Mouse (Mus musculus): ENCODE data around the gene Rnf220. TPM values are rescaled to one million over a fixed set of nuclear protein-coding genes. Genes with fewer than 3 reads are reported as not detected.
A peak's percentile ranks its signal among the peaks of the same experiment; 100 is the strongest.

The Rnf220 gene
- total RNA-seq, 2 experiments from 2014 or later: 6.3 to 22.1 TPM

DNA sequence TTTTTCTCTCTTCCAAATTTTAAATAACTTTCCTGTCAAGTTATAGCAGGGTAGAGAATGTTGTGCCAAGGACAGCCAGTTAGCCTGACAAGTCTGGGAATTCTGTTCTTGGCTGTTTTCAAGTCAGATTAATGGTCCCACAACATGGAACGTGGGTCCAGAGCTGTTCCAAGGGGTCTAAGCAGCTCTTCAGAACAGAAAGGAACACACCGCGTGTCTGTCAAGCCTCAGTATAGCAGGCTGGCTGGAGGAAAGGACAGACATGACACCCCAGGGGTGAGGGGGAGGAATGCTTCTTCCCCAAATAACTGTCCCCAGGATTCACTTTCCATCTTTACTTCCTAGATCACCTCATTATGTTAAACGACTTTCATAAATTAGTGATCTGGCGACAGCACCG, 5.0 kb downstream of the Rnf220 start:
- no peak for ATAC-seq (replicated peaks; ENCODE audit: low FRiP score, poor library complexity, severe bottlenecking)

GRCm38 (mm10) chr4:117489975-117490374, 6.9 kb downstream of the Rnf220 start:
- ATAC-seq (replicated peaks; ENCODE audit: low FRiP score, poor library complexity, severe bottlenecking): no peak

DNA sequence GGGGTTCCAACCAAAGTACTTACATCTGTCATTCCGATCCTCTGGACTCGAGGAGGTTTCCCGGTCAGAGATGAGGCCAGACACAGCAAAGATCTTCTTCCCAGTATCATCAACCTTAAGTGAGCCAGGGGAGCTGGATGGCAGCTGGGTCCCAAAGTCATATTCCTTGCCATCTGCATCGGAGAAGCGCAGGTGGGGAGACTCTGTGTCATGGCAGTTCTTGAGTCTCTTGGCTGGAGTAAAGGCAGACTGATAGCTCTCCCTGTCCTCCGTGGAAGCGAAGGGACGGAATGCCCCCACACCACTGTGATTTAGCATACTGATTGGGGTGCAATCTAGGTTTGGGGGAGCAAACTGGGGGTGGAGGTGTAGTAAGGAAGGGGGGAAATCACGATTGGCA, 7.3 kb downstream of the Rnf220 start:
- no peak for ATAC-seq (replicated peaks; ENCODE audit: low FRiP score, poor library complexity, severe bottlenecking)

DNA sequence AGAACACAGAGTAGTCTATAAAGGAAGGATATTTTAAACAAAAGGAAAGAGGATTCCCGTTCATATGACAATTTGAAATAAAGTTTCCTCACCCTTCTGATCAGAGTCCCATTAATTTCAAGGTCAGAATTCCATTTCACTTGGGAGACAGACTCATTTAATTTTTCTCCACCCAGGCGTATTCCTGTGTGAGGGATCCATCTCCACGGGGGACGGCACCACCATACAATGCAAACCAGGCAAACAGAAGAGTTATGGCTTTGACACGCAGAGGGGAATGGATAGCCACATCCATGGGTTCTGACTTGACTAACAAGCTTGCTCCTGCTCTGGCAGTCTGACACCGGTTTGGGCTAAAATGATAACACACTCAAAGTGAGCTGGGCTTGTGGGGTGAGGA, 9.4 kb downstream of the Rnf220 start:
- no peak for ATAC-seq (replicated peaks; ENCODE audit: low FRiP score, poor library complexity, severe bottlenecking)

DNA sequence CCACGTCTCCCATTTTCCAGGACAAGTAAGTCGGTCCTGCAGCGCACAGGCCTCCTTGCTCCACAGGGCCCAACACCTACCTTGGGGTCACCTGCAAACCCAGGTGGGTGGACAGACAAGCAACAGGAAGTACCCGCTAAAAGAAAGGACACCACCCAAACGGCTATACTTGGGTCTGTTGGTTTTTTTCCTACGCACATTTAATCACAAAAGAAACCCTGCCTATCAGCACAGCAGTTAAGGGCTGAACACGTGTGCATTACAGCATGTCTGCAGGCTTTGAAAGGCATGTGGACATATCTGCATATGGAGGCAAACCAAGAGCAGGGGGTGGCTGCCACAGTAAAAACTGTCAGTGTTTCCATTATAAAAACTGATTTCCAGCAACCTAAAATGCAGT, 10.7 kb downstream of the Rnf220 start:
- ATAC-seq (replicated peaks; ENCODE audit: low FRiP score, poor library complexity, severe bottlenecking): no peak

- no peak for ATAC-seq (replicated peaks; ENCODE audit: low FRiP score, poor library complexity, severe bottlenecking)
Observed at GRCm38 (mm10) chr4:117485045-117485780, 11.6 kb downstream of the Rnf220 start.

- ATAC-seq (replicated peaks; ENCODE audit: low FRiP score, poor library complexity, severe bottlenecking): peak; percentile 68
Observed at GRCm38 (mm10) chr4:117484256-117485044, 12.4 kb downstream of the Rnf220 start.

- no peak for ATAC-seq (replicated peaks; ENCODE audit: low FRiP score, poor library complexity, severe bottlenecking)
Observed at GRCm38 (mm10) chr4:117483931-117484255, 13.0 kb downstream of the Rnf220 start.

DNA sequence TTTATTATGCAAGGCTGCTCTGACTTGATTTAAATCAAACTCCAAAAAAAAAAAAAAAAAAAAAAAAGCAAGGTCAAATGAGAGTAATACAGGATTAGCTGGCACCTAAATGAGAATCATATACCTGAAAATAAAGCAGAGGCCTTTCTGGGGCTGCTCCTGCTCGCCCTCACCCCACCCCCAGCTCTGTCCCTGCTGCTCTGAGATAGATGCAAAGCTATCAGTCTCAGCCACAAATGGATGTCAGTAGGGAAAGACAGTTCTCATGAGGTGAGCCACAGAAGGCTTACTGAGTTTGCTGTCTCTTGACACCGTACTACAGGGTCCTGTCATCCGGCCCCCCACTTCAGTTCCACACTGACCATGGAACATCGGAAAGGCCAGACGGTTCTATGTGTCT, 14.7 kb downstream of the Rnf220 start:
- ATAC-seq (replicated peaks; ENCODE audit: low FRiP score, poor library complexity, severe bottlenecking): no peak

DNA sequence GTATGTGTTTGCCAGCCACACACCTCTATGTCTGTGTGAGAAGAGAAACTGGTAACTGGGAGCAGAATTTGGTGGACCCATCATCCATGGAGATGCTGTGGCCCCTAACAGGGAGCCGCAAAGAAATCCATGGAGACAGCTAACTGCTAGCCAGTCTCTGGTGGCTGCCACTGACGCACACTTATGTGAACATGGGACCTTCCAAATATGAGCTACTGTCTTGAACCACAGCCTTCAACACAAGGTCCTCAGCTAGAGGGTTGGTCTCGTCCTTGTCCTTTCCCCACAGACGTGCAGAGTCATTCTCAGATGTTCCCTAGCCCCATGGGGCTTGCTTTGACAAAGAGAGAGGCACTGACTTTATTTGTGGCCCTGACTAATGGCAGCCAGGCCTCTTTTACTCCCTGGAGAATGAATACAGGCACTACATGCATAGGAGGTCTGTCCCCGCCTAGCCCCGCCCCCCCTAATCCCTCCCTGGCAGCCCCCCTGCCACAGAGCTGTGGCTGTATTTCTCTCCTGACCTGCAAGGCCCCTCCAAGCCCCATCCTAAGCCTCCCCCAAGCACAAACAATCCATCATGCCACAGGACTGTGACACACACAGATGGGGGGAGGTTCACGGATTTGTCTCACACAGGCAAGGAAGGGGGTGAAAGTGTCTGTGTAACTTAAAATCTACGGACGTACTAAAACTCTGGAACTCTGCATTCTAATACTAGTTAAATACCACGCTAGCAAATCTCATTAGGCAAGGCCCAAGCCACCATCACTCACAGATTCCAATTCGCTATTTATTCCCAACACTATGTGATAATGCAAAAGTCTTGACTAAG, 16.0 kb downstream of the Rnf220 start:
- ATAC-seq (replicated peaks; ENCODE audit: low FRiP score, poor library complexity, severe bottlenecking): no peak

- no peak for ATAC-seq (replicated peaks; ENCODE audit: low FRiP score, poor library complexity, severe bottlenecking)
Observed at GRCm38 (mm10) chr4:117479951-117480350, 16.9 kb downstream of the Rnf220 start.

GRCm38 (mm10) chr4:117478101-117478673, 18.7 kb downstream of the Rnf220 start:
- no peak for ATAC-seq (replicated peaks; ENCODE audit: low FRiP score, poor library complexity, severe bottlenecking)

DNA sequence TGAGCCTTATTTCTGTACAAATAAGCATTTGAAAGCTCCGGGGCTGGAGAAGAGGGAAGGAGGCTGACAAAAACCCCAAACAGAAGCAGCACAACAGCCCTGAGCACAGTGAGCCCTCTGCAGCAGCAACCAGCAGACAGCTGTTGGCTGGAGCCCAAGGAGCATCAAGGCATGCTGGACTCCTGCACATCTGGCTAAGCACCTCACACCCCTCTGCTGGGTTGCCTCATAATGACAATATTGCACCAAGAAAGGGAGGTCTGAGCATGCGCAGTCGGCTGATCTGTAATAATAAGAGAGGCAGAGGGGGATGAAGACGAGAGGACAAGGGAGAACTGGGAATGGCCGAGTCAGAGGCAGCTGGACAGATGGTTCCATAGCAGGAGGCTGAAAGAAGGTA, 19.5 kb downstream of the Rnf220 start:
- no peak for ATAC-seq (replicated peaks; ENCODE audit: low FRiP score, poor library complexity, severe bottlenecking)

GRCm38 (mm10) chr4:117476777-117477176, 20.1 kb downstream of the Rnf220 start:
- ATAC-seq (replicated peaks; ENCODE audit: low FRiP score, poor library complexity, severe bottlenecking): no peak

DNA sequence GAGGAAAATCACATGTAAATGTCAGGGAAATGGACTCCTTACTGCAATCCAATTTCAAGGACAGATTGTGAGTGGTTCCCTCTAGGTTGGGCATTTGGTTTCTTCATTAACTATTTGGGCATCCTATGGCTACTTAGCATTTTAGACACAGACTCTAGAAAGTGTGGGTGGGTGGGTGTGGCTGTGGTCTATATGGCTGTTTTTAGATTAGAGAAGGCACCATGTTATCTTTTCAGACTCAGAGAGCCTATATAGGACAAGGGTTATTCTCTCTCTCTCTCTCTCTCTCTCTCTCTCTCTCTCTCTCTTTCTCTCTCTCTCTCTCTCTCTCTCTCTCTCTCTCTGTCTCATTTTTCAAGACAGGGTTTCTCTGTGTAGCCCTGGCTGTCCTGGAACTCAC, 20.5 kb downstream of the Rnf220 start:
- ATAC-seq (replicated peaks; ENCODE audit: low FRiP score, poor library complexity, severe bottlenecking): no peak; the same call in 1 of the 2 replicates

DNA sequence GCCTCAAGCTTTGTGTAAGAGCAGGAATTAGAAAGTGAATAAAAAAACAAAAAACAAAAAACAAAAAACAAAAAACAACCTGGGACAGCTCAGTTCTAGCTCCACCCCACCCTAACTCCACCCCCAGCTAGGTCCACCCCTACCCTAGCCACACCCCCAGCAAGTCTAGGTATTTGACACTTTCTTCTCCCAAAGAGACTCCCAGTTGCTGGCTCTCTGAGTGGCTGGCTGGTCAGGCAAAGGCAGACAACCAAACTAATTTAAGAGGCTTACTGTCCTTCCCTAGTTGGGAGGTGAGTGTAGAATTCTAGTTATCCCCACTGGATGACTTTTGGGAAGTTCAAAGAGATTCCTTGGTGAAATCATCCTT, 22.9 kb downstream of the Rnf220 start:
- ATAC-seq (replicated peaks; ENCODE audit: low FRiP score, poor library complexity, severe bottlenecking): peak; percentile 85

- peak; percentile 77 for ATAC-seq (replicated peaks; ENCODE audit: low FRiP score, poor library complexity, severe bottlenecking)
Observed at GRCm38 (mm10) chr4:117473291-117473984, 23.4 kb downstream of the Rnf220 start.

DNA sequence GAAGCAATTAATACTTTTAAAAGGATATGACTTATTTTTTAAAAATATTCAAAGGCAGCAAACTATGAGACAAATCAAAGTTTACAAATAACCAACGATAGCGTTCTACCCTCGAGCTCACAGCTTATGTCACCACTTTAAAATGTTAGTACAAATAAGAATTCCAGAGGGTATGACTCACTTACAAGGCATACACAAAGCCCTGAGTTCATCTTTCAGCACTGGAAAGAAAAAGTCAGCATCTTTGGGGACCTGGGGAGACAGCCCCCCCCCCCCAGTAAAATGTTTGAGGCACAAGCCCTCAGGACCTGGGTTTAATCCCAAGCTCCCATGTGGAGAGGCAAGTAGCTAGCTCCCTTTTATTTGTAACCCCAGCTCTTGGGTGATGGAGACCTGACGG, 27.4 kb downstream of the Rnf220 start:
- no peak for ATAC-seq (replicated peaks; ENCODE audit: low FRiP score, poor library complexity, severe bottlenecking)

GRCm38 (mm10) chr4:117467936-117468335, 28.9 kb downstream of the Rnf220 start:
- no peak for ATAC-seq (replicated peaks; ENCODE audit: low FRiP score, poor library complexity, severe bottlenecking)

DNA sequence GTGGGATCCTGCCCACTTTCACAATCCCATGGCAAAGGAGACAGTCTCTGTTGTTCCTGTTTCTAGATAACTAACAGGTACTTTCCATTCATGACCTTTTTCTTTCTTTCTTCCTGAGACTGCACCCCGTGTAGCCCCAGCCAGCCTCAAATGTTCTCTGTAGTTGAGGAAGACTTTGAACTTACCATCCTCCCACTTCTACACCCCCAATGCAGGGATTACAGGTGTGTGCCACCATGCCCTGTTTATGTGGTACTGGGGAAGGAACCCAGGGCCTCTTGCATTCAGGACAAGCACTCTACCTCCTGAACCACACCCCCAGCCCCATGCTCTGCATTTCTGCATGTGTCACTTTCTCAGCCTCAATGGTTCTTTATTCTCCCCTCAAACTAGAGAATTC, 47.7 kb downstream of the Rnf220 start:
- no peak for ATAC-seq (replicated peaks; ENCODE audit: low FRiP score, poor library complexity, severe bottlenecking)
